ENCODE assay signal across 9 mouse cellular contexts in genomic region chr13:56294908-56295307, GRCm38 (mm10). TPM values are rescaled to one million over a fixed set of nuclear protein-coding genes. Genes with fewer than 3 reads are reported as not detected.
A peak's percentile ranks its signal among the peaks of the same experiment; 100 is the strongest.
DNase-seq lines count a peak whose midpoint lies in the region; ATAC-seq and TF ChIP-seq lines count a peak whose summit lies in the region.
"Had no signal": no experiment of that assay in that cellular context is flagged by ENCODE, and none has a peak within 500 bp of the region (broad histone marks: within the 10 kb centered on the region; RNA-seq: fewer than 3 reads in every experiment).

No protein-coding gene starts in this region.

- peak; percentile 12 for DNase-seq in left cerebral cortex, adult 11 months (ENCODE audit: low spot score)
- no peak for DNase-seq in left cerebral cortex, postnatal 4 days
- DNase-seq in layer of hippocampus, adult 2 months (ENCODE audit: low spot score in 2 of 2) = peak; percentile 28 to 60
- DNase-seq in gastrocnemius, adult 18-20 months (ENCODE audit: low spot score) = no peak
- DNase-seq in gastrocnemius, postnatal 10 days = no peak
- DNase-seq in T-cell, adult 2 months (ENCODE audit: low spot score) = no peak
- DNase-seq: lung, postnatal 10 days had no signal

- no peaks in the 10 kb centered on the region for H3K9me3 ChIP-seq in embryonic facial prominence, embryonic 15.5 days (replicated peaks)
- no peaks in the 10 kb centered on the region for H3K9me3 ChIP-seq in neural tube, embryonic 15.5 days (replicated peaks)

- peaks cover 56% of the 10 kb centered on the region for H3K27me3 ChIP-seq in embryonic facial prominence, embryonic 15.5 days
- H3K27me3 ChIP-seq in neural tube, embryonic 15.5 days (replicated peaks) = peaks cover 78% of the 10 kb centered on the region

- WGBS in embryonic facial prominence, embryonic 15.5 days = 9% methylated on average over 10 of the region's 10 CpGs
- 5% methylated on average over 10 of the region's 10 CpGs for WGBS in neural tube, embryonic 15.5 days

- H3K27ac ChIP-seq in embryonic facial prominence, embryonic 15.5 days (replicated peaks) = peak overlapping the region; percentile 66
- peak overlapping the region; percentile 81 for H3K27ac ChIP-seq in layer of hippocampus, adult 2 months
- no peak overlapping the region for H3K27ac ChIP-seq in neural tube, embryonic 15.5 days (replicated peaks)

- no peak for TF ChIP-seq CTCF in layer of hippocampus, adult 2 months (conservative IDR thresholded peaks at IDR 0.05)

- peak overlapping the region; percentile 90 for H3K4me2 ChIP-seq in embryonic facial prominence, embryonic 15.5 days (replicated peaks)
- peak overlapping the region; percentile 78; the same call in 1 of the 2 replicates for H3K4me2 ChIP-seq in neural tube, embryonic 15.5 days

- no peak for ATAC-seq in embryonic facial prominence, embryonic 15.5 days (ENCODE audit: insufficient number of reproducible peaks, low FRiP score, low TSS enrichment, low read depth)
- no peak for ATAC-seq in neural tube, embryonic 15.5 days (ENCODE audit: low FRiP score)

- peak overlapping the region; percentile 63 for H3K4me3 ChIP-seq in embryonic facial prominence, embryonic 15.5 days (replicated peaks)
- peak overlapping the region; percentile 55 for H3K4me3 ChIP-seq in layer of hippocampus, adult 2 months
- no peak overlapping the region for H3K4me3 ChIP-seq in neural tube, embryonic 15.5 days (replicated peaks)

- H3K9ac ChIP-seq in embryonic facial prominence, embryonic 15.5 days = peak overlapping the region; percentile 66
- H3K9ac ChIP-seq in neural tube, embryonic 15.5 days (replicated peaks) = no peak overlapping the region

- H3K4me1 ChIP-seq in embryonic facial prominence, embryonic 15.5 days = peaks cover 40% of the 10 kb centered on the region
- peaks cover 22% of the 10 kb centered on the region for H3K4me1 ChIP-seq in neural tube, embryonic 15.5 days

- intact Hi-C loops in left cerebral cortex, postnatal 4 days (cut with DNase I) = no loop called here

- 0 out of 2 replicates have a peak, but pooled peaks cover 6% of the 10 kb centered on the region for H3K36me3 ChIP-seq in embryonic facial prominence, embryonic 15.5 days
- H3K36me3 ChIP-seq in neural tube, embryonic 15.5 days = no peaks in the 10 kb centered on the region

RNA-seq across cellular contexts. Expression of gene Cxcl14, which starts 1.4 kb away (rescaled TPM):
- 10 to 100 TPM; 40.6 to 40.7 TPM for total RNA-seq in left cerebral cortex, postnatal 4 days (2021)
- 459 and 487 TPM in 2 replicates for polyA plus RNA-seq in embryonic facial prominence, embryonic 15.5 days (2015; fragmentation: Nextera tagmentation; extraction: Ambion mirVana)
- 100 to 1,000 TPM; 123 to 125 TPM for total RNA-seq in layer of hippocampus, adult 2 months (2021)
- 3.9 and 4.9 TPM in 2 replicates for polyA plus RNA-seq in neural tube, embryonic 15.5 days (2015; fragmentation: Nextera tagmentation; extraction: Ambion mirVana)
- 10 to 100 TPM; 39.5 to 54.4 TPM for total RNA-seq in gastrocnemius, adult 18-20 months (2021)
- 10 to 100 TPM; 15.8 to 20.0 TPM for total RNA-seq in gastrocnemius, postnatal 10 days (2021)

RNA-seq across cellular contexts. Expression of gene Neurog1, which starts 42.9 kb away (rescaled TPM):
- total RNA-seq in left cerebral cortex, postnatal 4 days (2021) = not detected
- polyA plus RNA-seq in embryonic facial prominence, embryonic 15.5 days (2015; fragmentation: Nextera tagmentation; extraction: Ambion mirVana) = 1.8 and 3.1 TPM in 2 replicates
- total RNA-seq in layer of hippocampus, adult 2 months (2021) = under 1 TPM in 1 of 2 experiments, not detected in 1; 0.20 TPM
- polyA plus RNA-seq in neural tube, embryonic 15.5 days (2015; fragmentation: Nextera tagmentation; extraction: Ambion mirVana) = 0.18 TPM in 1 of 2 replicates, not detected in the other
- not detected for total RNA-seq in gastrocnemius, adult 18-20 months (2021)
- total RNA-seq in gastrocnemius, postnatal 10 days (2021) = not detected

Comparison
In these comparisons a context has a peak if more than half of its experiments do, and no peak if none do; other contexts are left out.
1. DNase-seq: peak in left cerebral cortex, adult 11 months (single experiment) and layer of hippocampus, adult 2 months (2 of 2); none in left cerebral cortex, postnatal 4 days (single experiment), gastrocnemius, adult 18-20 months (single experiment), gastrocnemius, postnatal 10 days (single experiment) and T-cell, adult 2 months (single experiment).